Mouse (Mus musculus) megakaryocyte, embryonic 14.5 days (primary cell): ENCODE measurements around the gene As3mt.

ENCODE experiments used
- FLI1 ChIP-seq: IDR thresholded peaks from 2 replicates; pipeline ENCODE4 v1.6.1; 2012; ENCODE audit warnings: low read length, inconsistent platforms, mixed read lengths
- GATA1 ChIP-seq: IDR thresholded peaks from 3 replicates; pipeline ENCODE4 v1.6.1; 2012; ENCODE audit warnings: mixed read lengths, low read length, inconsistent platforms, borderline replicate concordance

- TF ChIP-seq GATA1 (no peak), FLI1 (no peak)
Measured at GRCm38 (mm10) chr19:46741574-46741973, 34.3 kb downstream of the As3mt start.
